Mouse (Mus musculus) spleen, adult 2 months (tissue): ENCODE measurements around the gene Fbxw13.
"Not testable (repeated sequence)": the region's sequence is repeated elsewhere in the genome, so short reads cannot be mapped to it uniquely, and the experiment has no call there.

ENCODE experiments used
- CTCF ChIP-seq: fragments of 200-500 bp; IDR thresholded peaks from 2 replicates; pipeline ENCODE4 v1.5.1; 2011; ENCODE audit warnings: mild to moderate bottlenecking, inconsistent platforms; ENCODE audit not compliant: insufficient read depth, insufficient read length, insufficient replicate concordance; ENCODE audit errors: extremely low read depth
- POLR2A ChIP-seq: fragments of 200-500 bp; IDR thresholded peaks from 2 replicates; pipeline ENCODE4 v1.6.1; 2011; ENCODE audit warnings: low read depth, low read length, inconsistent platforms

- not testable (repeated sequence) for TF ChIP-seq POLR2A, CTCF
These were observed 5.6 kb upstream of the Fbxw13 start for GRCm38 (mm10) chr9:109201347-109201746.
